Mouse (Mus musculus) liver, adult (tissue): ENCODE results near the gene Gm7982.
"Not testable (repeated sequence)": the region's sequence is repeated elsewhere in the genome, so short reads cannot be mapped to it uniquely, and the experiment has no call there.

Source experiments
- GATA4 ChIP-seq: IDR thresholded peaks from 2 replicates; pipeline ENCODE4 v1.6.1; 2014; ENCODE audit warnings: mild to moderate bottlenecking, low read length; ENCODE audit not compliant: insufficient replicate concordance

The Gm7982 gene

GRCm38 (mm10) chr5:95741714-95742113 is at the start of gene Gm7982:
Gene Gm7982, plus strand, starts transcription at chr5:95742014.
- TF ChIP-seq GATA4, result not testable (repeated sequence)

GRCm38 (mm10) chr5:95736073-95736472 is 5.7 kb upstream of the Gm7982 start, which contains the start of gene Gm7978:
Gene Gm7978, minus strand, starts transcription at chr5:95736173.
- TF ChIP-seq GATA4, result not testable (repeated sequence)

- not testable (repeated sequence) for TF ChIP-seq GATA4
These were observed 33.9 kb downstream of the Gm7982 start, which contains the start of gene E330014E10Rik for GRCm38 (mm10) chr5:95775690-95776089. Gene E330014E10Rik, plus strand, starts transcription at chr5:95775990.
